Mouse (Mus musculus) 3134 (cell line): ENCODE data around the gene Kcnip2.

ENCODE experiments used
- DNase-seq: peaks from one replicate; pipeline ENCODE4 v3.0.0-alpha.2; 2011; ENCODE audit warnings: low spot score; ENCODE audit not compliant: insufficient read length; ENCODE audit errors: extremely low read depth

Kcnip2 gene

GRCm38 (mm10) chr19:45742984-45743575 is 72.8 kb downstream of the Kcnip2 start:
- no peak for DNase-seq

- DNase-seq = no peak
Measured at GRCm38 (mm10) chr19:45742218-45742983, 73.5 kb downstream of the Kcnip2 start, which contains the start of gene Fgf8. Fgf8 (minus strand) TSS chr19:45742915.
